Mouse (Mus musculus) thymus, postnatal 25 days (tissue): Measurements from ENCODE around the gene Elovl1.

Source experiments
- DNase-seq: peaks from one replicate; pipeline ENCODE4 v3.0.0; 2022

Gene Elovl1

GRCm38 (mm10) chr4:118427768-118428451 lies at the start of gene Elovl1:
Elovl1 (plus strand) TSS chr4:118428093.
- DNase-seq = peak; percentile 80

DNA sequence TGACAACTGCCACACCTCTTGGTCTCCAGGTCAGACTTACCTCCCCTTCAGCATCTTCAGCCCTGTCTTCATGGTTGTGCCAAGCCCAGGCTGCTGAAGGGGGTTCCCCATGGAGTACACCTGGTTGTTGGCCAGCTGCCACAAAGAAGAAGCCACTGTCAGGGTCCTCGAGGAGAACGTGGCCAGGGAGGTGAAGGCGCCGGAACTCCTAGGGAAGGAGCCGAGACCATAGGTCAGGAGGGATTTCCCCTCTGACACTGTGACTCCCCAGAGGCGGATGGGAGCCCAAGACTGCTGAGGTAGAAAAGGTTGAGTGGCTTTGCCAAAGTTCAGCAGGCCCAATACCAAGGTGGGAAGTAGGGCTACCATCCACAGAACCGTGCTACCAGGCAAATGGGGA lies 44.6 kb upstream of the Elovl1 start:
- no peak for DNase-seq

DNA sequence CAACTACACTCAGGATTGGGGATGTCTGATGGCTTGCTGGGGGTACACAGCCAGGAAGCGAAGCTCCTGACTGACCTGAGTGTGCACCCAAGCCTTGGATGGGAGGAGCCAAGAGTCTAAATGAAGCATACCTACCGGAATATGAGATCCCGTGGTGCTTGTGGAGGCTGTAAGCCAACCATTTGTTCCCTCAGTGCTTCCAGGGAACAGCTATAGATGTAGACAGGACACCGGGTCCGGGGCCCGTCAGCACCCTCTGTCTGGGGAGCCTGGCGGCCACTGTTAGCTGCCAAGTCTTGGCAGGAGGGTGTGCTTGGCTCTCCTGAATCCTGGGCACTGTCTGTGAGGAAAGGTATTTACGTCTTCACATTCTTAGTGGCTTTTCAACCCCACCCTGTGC lies 40.6 kb upstream of the Elovl1 start:
- no peak for DNase-seq

DNA sequence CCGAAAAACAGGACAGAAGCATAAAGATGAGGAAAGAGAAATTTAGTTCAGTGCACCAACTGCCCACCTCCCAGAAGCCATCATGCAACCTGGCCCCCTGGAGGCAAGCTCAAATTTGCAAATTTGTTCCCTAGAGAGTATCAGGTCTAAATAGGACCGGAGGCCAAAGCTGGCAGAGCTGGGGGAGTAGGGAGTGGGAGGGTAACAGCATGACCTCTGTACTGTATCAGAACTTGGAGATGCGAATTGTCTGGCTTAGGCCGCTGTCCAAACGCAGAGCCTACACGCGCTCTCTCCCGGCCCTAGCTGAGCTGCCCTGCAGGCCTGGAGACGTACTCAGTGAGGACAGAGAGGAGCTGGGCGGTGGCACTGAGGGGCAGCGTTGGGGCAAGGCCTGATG lies 37.7 kb upstream of the Elovl1 start:
- no peak for DNase-seq

- no peak for DNase-seq
Observed at GRCm38 (mm10) chr4:118394505-118394904, 33.4 kb upstream of the Elovl1 start.

- DNase-seq = no peak
Observed at GRCm38 (mm10) chr4:118395289-118395688, 32.6 kb upstream of the Elovl1 start.

DNA sequence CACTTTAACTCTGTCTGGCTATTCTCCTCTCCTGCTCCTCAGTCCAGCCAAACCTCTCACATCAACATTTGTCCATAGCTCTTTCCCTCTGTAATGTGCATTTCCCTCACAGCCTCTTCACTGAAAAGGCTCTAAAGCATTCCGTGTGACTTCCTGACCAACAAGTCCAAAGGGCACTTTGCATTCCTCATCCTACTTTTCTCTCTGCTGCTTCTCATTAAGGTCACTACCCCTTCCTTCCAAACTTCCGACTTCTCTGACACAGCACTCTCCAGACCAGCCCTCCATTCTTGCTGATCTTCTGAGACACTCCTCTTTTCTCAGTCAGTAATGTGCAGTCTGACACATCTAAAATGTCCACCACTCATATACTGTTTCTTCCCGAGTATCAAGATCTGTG lies 31.5 kb upstream of the Elovl1 start:
- no peak for DNase-seq

- no peak for DNase-seq
Observed at GRCm38 (mm10) chr4:118398400-118398799, 29.5 kb upstream of the Elovl1 start.

DNA sequence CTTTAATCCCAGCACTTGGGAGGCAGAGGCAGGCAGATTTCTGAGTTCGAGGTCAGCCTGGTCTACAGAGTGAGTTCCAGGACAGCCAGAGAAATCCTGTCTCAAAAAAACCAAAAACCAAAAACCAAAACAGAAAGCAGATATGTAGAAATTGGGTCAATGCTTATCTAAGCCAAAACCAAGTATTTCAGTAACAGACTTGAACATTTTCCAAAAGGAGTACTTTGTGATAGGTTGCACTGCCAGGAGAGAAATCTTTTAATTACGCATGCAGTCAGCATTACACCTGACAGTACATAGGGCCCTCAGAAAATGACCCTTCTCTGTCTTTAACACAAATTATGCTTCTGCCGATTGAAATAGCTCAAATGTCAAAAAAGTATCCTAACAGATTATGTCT lies 26.5 kb upstream of the Elovl1 start:
- DNase-seq = no peak

DNA sequence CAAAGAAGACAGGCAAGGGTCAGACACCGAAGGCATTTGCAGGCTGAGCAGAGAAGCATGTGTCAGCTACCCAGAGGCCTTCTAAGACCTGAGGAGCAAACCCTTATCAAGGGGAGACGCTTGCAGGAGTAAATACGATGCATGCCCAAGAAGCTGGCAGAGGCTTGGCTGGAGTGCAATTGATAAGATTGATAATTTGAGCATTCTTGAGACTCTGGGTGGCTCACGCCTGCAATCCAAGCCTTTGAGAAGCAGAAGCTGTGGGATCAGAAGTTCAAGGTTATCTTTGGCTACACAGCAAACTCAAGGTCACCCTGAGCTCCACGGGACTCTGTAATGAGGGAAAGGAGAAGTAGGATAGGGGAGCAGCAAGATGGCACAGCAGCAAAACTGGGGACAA lies 26.0 kb upstream of the Elovl1 start:
- DNase-seq = no peak

DNA sequence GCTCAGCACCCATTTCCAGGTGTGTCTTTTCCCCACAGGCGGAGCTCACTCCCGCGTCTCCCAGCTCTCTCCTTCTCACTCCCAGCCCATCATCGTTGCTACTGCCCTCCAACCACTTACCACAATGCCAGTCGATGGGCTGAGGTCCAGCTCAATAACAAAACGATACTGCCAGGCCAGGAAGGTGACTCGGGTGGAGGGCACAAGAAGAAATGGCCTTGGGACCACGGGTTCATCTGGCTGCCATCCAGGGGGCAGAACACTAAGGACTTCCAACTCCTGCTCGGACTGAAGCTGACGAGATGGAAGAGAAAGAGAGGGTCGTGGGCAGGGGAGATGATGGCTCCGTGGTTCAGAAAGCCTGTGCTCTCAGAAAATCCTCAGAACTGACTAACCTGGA lies 25.2 kb upstream of the Elovl1 start:
- DNase-seq = no peak

GRCm38 (mm10) chr4:118409142-118409900 lies 18.6 kb upstream of the Elovl1 start, which contains the start of the genes Szt2 and Med8:
Szt2 (minus strand) TSS chr4:118409273.
Med8 (plus strand) TSS chr4:118409337.
- DNase-seq = peak; percentile 89

DNA sequence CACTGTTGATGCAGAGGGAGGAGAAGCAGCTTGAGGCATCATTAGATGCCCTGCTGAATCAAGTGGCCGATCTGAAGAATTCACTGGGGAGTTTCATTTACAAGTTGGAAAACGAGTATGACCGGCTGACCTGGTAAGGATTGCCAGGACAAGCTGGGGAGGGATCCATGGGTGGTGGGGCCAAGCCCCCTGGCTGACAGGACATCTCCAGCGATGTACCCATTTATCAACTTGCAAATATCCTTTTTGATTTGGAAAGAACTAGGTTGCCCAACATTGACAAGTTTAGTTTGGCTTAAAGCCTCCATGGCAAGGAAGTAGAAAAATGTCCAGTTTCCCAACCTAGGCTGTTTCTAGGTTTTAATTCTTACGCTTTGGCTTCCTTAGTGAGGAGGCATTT lies 17.0 kb upstream of the Elovl1 start:
- DNase-seq = no peak

- DNase-seq = no peak
Observed at GRCm38 (mm10) chr4:118413553-118413952, 14.3 kb upstream of the Elovl1 start.

- DNase-seq = no peak
Observed at GRCm38 (mm10) chr4:118415779-118416178, 12.1 kb upstream of the Elovl1 start.

GRCm38 (mm10) chr4:118416329-118416728 lies 11.6 kb upstream of the Elovl1 start:
- DNase-seq = no peak

DNA sequence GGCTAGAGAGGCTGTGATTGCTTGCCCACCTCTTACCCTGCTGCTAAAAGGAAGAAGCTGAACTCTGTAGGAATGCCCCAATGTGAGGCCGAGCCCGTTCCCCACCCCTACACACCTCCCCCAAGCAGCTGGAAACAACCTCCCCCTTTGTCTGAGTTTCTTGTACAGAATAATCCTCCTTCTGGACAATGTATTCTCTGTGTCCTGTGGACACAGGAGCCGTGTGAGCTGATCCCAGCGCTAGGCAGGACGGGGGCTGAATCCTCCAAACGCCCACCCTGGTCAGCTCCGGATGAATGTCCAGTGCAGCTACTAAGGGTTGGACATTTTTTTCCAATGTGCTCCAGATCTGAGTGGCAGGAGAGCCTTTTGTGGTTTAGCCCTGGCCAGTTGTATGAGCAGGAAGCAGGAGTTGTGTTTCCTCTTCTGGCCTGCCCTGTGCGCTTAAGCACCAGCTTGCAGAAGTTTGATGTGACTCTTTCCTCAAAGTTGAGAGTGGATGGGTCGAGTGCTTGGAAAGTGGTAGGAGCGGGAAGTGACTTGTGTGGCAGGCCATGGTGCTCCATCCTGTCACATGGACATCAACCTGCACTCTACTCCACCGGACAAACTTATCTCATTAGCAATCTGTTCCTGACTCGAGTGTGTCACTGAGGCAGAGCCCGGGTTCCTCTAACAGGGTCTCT lies 10.6 kb upstream of the Elovl1 start:
- no peak for DNase-seq

DNA sequence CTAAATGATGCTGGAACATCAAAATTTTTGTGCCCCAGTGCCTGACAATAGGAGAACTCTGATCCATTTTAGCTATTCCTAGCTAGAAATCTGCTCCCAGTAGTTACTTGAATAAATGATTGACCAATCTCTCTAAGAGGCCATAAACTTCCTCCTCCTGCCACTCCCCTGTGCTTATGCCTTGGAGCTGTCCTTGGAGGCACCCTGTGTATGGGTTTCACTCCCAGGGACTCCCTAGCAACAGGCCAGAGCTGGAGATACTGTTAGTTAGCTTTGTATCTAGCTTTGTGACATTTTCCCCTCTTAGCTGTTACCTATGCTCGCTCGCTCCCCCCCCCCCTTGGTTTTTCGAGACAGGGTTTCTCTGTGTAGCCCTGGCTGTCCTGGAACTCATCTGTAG lies 6.5 kb upstream of the Elovl1 start:
- no peak for DNase-seq

DNA sequence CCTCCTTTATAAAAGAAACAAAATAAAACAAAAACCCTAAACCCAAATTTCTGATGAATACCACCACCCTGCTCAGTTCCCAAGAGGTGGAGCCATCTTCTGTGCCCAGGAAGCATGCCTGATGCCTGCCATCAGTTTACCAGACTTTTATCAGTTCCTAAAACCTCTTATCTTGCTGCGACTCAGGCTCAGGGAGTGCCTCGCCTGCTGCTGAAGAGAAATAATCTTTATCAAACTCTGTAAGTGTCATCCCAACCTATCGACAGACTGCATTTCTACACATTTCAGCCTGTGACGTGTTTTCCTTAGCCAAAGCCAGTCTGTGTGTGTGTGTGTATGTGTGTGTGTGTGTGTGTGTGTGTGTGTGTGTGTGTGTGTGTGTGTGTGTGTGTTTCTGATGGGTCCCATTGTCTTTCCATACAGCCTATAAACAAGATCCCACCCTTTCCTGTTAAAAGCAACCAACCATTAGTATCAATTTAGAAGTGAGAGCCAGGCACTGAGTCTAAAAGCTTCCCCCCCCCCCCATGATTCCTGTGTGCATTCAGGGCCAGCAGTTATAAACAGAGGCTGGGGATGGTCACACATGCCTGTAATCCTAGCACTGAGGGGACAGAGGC lies 3.2 kb upstream of the Elovl1 start:
- no peak for DNase-seq

- DNase-seq = no peak
Observed at GRCm38 (mm10) chr4:118425374-118425773, 2.5 kb upstream of the Elovl1 start.

GRCm38 (mm10) chr4:118427415-118427767 lies 502 bp upstream of the Elovl1 start:
- DNase-seq = no peak

GRCm38 (mm10) chr4:118428531-118429214 lies 780 bp downstream of the Elovl1 start:
- DNase-seq = no peak
